Mouse (Mus musculus) adrenal gland, adult 8-10 months (tissue): Measurements from ENCODE around the gene Bean1. TPM values are rescaled to one million over a fixed set of nuclear protein-coding genes. Genes with fewer than 3 reads are reported as not detected.
A peak's percentile ranks its signal among the peaks of the same experiment; 100 is the strongest.
"Not testable (repeated sequence)": the region's sequence is repeated elsewhere in the genome, so short reads cannot be mapped to it uniquely, and the experiment has no call there.

ENCODE experiments used
- DNase-seq: peaks from one replicate; pipeline ENCODE4 v3.0.0; 2022
- total RNA-seq, 4 experiments: library from RNA; stranded (reverse); gene quantifications; 2 replicates each; pipeline ENCODE4 v1.2.4; 2022

The Bean1 gene
- total RNA-seq, 4 experiments from 2014 or later: 3.3 to 10.8 (median 4.8) TPM

GRCm38 (mm10) chr8:104247054-104247907, 77.0 kb downstream of the Bean1 start:
- peak; percentile 34 for DNase-seq

DNA sequence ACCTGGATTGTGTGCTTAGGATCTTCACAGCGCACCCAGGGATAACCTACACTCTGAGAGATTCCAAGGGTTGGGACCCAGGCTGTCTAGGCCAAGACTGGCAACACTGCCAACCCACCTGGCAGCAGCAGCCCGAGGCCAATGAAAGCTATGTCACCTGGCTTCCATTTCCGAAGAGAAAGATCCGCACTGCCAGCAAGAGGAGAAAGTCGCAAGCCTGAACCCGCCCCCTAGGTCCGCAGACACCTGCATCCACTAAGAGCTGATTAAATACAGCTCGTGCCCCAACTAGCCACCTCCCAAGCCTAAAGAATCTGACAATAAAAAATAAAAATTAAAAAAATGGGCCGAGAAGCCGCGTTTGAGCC, 77.7 kb downstream of the Bean1 start:
- no peak for DNase-seq

DNA sequence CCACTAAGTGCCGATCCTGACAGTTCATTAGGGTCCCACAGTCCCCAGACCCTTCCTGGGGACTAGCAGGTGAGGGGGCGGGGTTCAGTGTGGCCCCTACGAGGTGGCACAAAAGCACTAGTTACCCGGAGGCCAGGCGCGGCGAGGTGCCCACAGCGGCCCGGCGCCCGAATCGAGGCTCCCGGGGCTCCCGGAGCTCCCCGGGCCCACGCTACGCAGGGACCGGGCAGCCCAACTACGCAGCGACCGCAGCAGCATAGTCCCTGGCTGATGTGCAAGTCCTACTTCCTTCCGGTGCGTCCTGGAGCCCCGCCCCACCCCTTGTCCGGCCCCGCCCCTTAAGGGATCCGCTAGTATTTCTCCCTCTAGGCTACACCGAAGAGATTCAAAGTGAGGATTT, 78.0 kb downstream of the Bean1 start, which contains the start of gene Tk2:
Gene Tk2 (minus strand): TSS at position 283 of the 400 bp plus-strand sequence.
- DNase-seq: peak; percentile 67

DNA sequence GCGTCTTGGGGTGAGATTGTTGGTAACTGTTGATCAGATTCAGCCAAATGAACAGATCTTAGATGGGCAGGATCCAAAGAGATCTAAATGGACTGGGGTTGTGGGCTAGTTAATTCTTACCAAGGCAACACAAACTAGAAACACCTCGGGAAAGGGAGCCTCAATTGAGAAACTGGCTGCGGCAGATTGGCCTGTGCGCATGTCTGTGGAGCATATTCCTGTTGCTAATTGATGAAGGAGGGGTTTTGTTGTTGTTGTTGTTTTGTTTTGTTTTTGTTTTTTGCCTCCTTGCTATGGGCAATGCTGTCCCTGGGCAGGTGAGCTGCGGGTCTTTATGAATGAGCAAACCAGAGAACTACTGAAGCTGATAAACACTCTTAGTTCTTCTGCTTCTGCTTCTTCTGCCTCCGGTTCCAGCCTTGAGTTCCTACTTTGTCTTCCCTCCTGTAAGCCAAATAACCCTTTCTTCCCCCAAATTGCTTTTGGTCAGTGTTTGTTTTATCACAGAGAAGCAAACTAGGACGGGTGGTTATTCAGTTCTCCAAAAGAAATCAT, 79.3 kb downstream of the Bean1 start:
- no peak for DNase-seq

- peak; percentile 83 for DNase-seq
Measured at GRCm38 (mm10) chr8:104250439-104251367, 80.5 kb downstream of the Bean1 start, which contains the start of gene Cklf. Gene Cklf (plus strand): TSS chr8:104250861.

GRCm38 (mm10) chr8:104251461-104251860, 81.2 kb downstream of the Bean1 start:
- no peak for DNase-seq

DNA sequence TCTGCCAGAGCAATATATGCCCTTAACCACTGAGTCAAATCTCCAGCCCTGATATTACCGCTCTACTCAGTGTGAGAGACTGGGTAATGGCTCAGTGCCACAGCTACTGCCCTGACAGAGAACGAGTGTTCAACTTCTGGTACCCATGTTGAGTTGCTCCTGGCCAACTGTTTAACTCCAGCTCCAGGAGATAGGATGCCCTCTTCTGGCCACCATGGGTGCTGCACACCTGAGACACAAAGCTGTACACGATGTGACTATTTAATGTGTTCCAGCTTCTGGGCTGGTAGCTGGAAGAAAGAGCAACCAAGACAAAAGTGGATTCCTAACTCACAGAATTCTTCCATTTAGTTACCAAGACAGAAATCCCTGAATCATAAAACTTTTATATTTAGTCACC, 82.8 kb downstream of the Bean1 start:
- no peak for DNase-seq

DNA sequence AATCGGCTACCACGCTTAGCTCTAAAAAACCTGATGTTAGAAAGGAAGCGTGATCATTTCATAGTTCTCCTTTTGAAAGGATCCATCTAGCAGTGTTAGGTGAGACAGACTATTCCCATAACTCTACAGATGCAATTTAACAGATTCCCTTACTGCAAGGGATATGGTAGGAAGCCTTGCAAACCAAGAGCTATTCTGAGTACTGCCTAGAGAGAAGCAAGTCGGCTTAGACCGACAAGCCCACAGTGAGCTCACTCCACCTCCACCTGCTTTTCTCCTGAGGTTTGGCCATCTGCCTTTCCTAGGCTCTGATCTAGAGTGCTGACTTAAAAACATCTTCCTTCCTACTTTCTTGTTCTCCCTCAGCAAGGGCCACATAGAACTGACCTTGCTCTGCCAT, 91.6 kb downstream of the Bean1 start:
- DNase-seq: not testable (repeated sequence)

DNA sequence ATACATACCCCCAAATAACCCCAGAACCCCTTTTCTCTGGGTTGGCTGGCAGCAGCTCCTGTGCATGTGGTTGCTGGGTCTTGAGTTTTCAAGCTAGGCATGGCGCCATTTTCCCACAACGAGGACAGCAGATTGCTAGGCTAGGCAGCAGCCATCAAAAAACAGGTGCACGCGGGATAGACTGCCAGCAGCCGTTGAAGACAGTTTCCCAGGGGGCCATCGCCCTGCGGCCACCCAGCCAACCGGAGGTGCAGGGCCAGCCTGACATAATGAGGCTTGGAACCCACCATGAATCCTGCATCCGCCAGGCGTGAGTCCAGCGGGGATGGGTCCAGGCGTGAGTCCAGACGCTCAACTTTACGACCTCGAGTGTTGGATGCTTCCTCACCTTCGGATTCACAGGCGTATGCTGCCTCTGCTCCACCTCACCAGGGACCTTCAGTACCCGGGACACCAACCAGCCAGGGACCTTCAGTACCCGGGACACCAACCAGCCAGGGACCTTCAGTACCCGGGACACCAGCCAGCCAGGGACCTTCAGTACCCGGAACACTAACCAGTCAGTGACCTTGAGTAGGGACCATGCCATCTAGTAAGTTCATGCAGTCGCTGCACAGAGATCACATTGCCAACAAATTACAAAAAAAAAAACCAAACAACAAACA, 94.2 kb downstream of the Bean1 start:
- DNase-seq: peak; percentile 66

DNA sequence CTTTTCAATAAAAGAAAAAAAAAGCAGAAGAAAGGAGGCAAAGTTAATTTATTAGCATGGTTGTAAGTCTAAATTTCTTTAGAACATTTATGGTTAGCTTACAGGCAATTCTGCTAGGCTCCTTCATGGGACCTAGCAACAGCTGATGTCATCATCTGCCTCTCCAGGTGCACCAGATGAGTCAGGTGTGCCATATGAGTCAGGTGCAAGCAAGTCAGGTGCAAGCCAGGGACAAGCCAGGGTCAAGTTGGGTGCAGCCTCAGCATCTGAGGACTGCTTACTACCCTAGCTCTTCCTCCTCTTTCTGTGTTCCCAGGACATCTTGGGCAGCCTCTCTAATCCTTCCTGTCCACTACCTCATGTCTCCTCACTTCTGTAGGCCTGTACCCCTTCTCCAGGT, 98.1 kb downstream of the Bean1 start:
- no peak for DNase-seq

Other genes starting within 250 kb of the Bean1 start
- gene Cdh5, start 68.8 kb upstream of the Bean1 start, total RNA-seq: 10 to 100 TPM; 35.5 to 62.6 (median 44.2) TPM
- gene Tk2, start 78.1 kb downstream of the Bean1 start, total RNA-seq: 100 to 1,000 TPM in 2 of 4 experiments, 10 to 100 TPM in 2; 81.6 to 125 (median 103) TPM
- 100 to 1,000 TPM in 2 of 4 experiments, 10 to 100 TPM in 2; 71.6 to 149 (median 92.8) TPM for gene Cklf, start 80.4 kb downstream of the Bean1 start, total RNA-seq
- gene Cmtm2a, start 122.7 kb downstream of the Bean1 start, total RNA-seq: under 1 TPM; 0.27 to 0.87 (median 0.59) TPM
- gene Gm45711, start 139.6 kb downstream of the Bean1 start, total RNA-seq: under 1 TPM in 2 of 4 experiments, not detected in 2; 0.24 to 0.43 TPM
- gene Cmtm1, start 139.7 kb downstream of the Bean1 start, total RNA-seq: under 1 TPM in 3 of 4 experiments, not detected in 1; 0.24 to 0.40 (median 0.26) TPM
- gene Gm11020, start 151.1 kb downstream of the Bean1 start, total RNA-seq: not detected
- gene Cmtm2b, start 151.8 kb downstream of the Bean1 start, total RNA-seq: 1 to 10 TPM in 1 of 4 experiments, under 1 TPM in 1, not detected in 2; 0.38 to 1.1 TPM
- 100 to 1,000 TPM in 2 of 4 experiments, 10 to 100 TPM in 2; 54.3 to 135 (median 96.8) TPM for gene Cmtm3, start 169.0 kb downstream of the Bean1 start, total RNA-seq
- gene Cmtm4, start 225.4 kb downstream of the Bean1 start, total RNA-seq: 10 to 100 TPM; 41.3 to 57.6 (median 54.9) TPM